Mouse (Mus musculus) heart, adult 2 months (tissue): Measurements from ENCODE around the gene Mavs. TPM values are rescaled to one million over a fixed set of nuclear protein-coding genes. Genes with fewer than 3 reads are reported as not detected.
A peak's percentile ranks its signal among the peaks of the same experiment; 100 is the strongest.

ENCODE experiments used
- DNase-seq, 2 experiments: peaks; one replicate each; pipeline ENCODE4 v3.0.0; 2021
- H3K27ac ChIP-seq: fragments of 200-600 bp; 2 replicates; pipeline ENCODE4 v1.8.1; 2022
- H3K27me3 ChIP-seq: fragments of 200-500 bp; 2 replicates; pipeline ENCODE4 v1.6.1; 2012; ENCODE audit warnings: mild to moderate bottlenecking, low read length, inconsistent platforms, mixed read lengths; ENCODE audit not compliant: control insufficient read depth, insufficient read depth
- H3K36me3 ChIP-seq: fragments of 200-500 bp; 2 replicates; pipeline ENCODE4 v1.6.1; 2012; ENCODE audit warnings: low read length, inconsistent platforms; ENCODE audit not compliant: control insufficient read depth, insufficient read depth
- H3K4me1 ChIP-seq: fragments of 200-500 bp; 2 replicates; pipeline ENCODE4 v1.6.1; 2011; ENCODE audit warnings: low read length; ENCODE audit not compliant: control insufficient read depth, insufficient read depth
- H3K4me3 ChIP-seq: fragments of 200-600 bp; 2 replicates; pipeline ENCODE4 v1.8.1; 2022
- H3K79me2 ChIP-seq: fragments of 200-500 bp; replicated peaks from 2 replicates; pipeline ENCODE4 v1.6.1; 2012; ENCODE audit warnings: mild to moderate bottlenecking, inconsistent platforms, low read length, moderate library complexity, mixed read lengths; ENCODE audit not compliant: control insufficient read depth, insufficient read depth
- H3K9ac ChIP-seq: fragments of 200-500 bp; 2 replicates; pipeline ENCODE4 v1.6.1; 2012; ENCODE audit warnings: low read depth, mild to moderate bottlenecking, control low read depth, inconsistent platforms, low read length, mixed read lengths
- CTCF ChIP-seq: fragments of 200-600 bp; IDR thresholded peaks from 2 replicates; pipeline ENCODE4 v1.8.1; 2022; ENCODE audit warnings: antibody characterized with exemption, mild to moderate bottlenecking, moderate library complexity
- EP300 ChIP-seq: fragments of 200-500 bp; IDR thresholded peaks from 2 replicates; pipeline ENCODE4 v1.6.1; 2011; ENCODE audit warnings: low read depth, low read length, control low read depth; ENCODE audit not compliant: insufficient read depth
- POLR2A ChIP-seq: fragments of 200-500 bp; IDR thresholded peaks from 2 replicates; pipeline ENCODE4 v1.6.1; 2011; ENCODE audit warnings: mild to moderate bottlenecking, low read depth, low read length, control low read depth; ENCODE audit not compliant: insufficient read depth
- WGBS: fragments of 180-500 bp; shearing (Covaris S2); methylation state at CpG from one replicate; pipeline ENCODE4 v1.1.7; 2018; 5-methylcytosine and 5-hydroxymethylcytosine counted together
- intact Hi-C: fragments of 180-260 bp; cut with DNase I; formaldehyde crosslinking; loops from one replicate; pipeline ENCODE4 v1.15.1; 2025
- microRNA-seq, 2 experiments: library from miRNA; unstranded; fragments of <30 nt; microRNA quantifications; one replicate each; pipeline ENCODE4 v1.2.0; 2021
- polyA plus RNA-seq: library from polyadenylated mRNA; depleted of rRNA; stranded (reverse); fragments of >200 nt; gene quantifications from 2 replicates; pipeline ENCODE4 v1.2.3, GENCODE M21; 2012; rRNA removed
- total RNA-seq, 2 experiments: library from RNA; stranded (reverse); gene quantifications; 2 replicates each; pipeline ENCODE4 v1.2.3; 2021

Gene Mavs
- total and polyA plus RNA-seq, 3 experiments: 65.2 to 89.0 (median 79.6) TPM

- DNase-seq: no peak
Measured at GRCm38 (mm10) chr2:131275493-131275892, 41.6 kb downstream of the Mavs start.

GRCm38 (mm10) chr2:131276722-131277121, 42.9 kb downstream of the Mavs start:
- Histone ChIP-seq H3K27ac (no peak overlapping the region), H3K27me3 (no peaks in the 10 kb centered on the region), H3K36me3 (peaks cover 10% of the 10 kb centered on the region), H3K4me3 (no peak overlapping the region), H3K9ac (no peak overlapping the region), H3K4me1 (no peaks in the 10 kb centered on the region), H3K79me2 (no peaks in the 10 kb centered on the region; the same call in 1 of the 2 replicates)
- no peak for DNase-seq
- no peak for TF ChIP-seq CTCF
- TF ChIP-seq EP300: no peak
- no peak for TF ChIP-seq POLR2A
- WGBS: 93% methylated on average over 5 of the region's 5 CpGs
- intact Hi-C loops: no loop called here

More at GRCm38 (mm10) chr2:131275493-131275892, 41.6 kb downstream of the Mavs start:
- Histone ChIP-seq H3K27me3 (no peaks in the 10 kb centered on the region), H3K4me1 (no peaks in the 10 kb centered on the region), H3K36me3 (peaks cover 10% of the 10 kb centered on the region), H3K4me3 (no peak overlapping the region), H3K79me2 (no peaks in the 10 kb centered on the region), H3K27ac (no peak overlapping the region), H3K9ac (no peak overlapping the region)
- WGBS: 82% methylated on average over 3 of the region's 3 CpGs
- intact Hi-C loops: no loop called here
- TF ChIP-seq EP300: no peak

- Histone ChIP-seq H3K27ac (no peak overlapping the region), H3K36me3 (peaks cover 2% of the 10 kb centered on the region), H3K4me1 (no peaks in the 10 kb centered on the region), H3K27me3 (no peaks in the 10 kb centered on the region), H3K79me2 (no peaks in the 10 kb centered on the region; the same call in 1 of the 2 replicates), H3K9ac (no peak overlapping the region), H3K4me3 (no peak overlapping the region)
- intact Hi-C loops: no loop called here
- TF ChIP-seq POLR2A (no peak), CTCF (no peak), EP300 (no peak)
- 92% methylated on average over 1 of the region's 1 CpGs for WGBS
- DNase-seq: no peak
Measured at GRCm38 (mm10) chr2:131281596-131281995, 47.7 kb downstream of the Mavs start.

- Histone ChIP-seq H3K27me3 (no peaks in the 10 kb centered on the region), H3K27ac (no peak overlapping the region), H3K79me2 (no peaks in the 10 kb centered on the region; the same call in 1 of the 2 replicates), H3K36me3 (no peaks in the 10 kb centered on the region; the same call in 1 of the 2 replicates), H3K4me3 (no peak overlapping the region), H3K4me1 (no peaks in the 10 kb centered on the region), H3K9ac (no peak overlapping the region)
- TF ChIP-seq EP300: no peak
- peak; percentile 60 for TF ChIP-seq CTCF
- WGBS: 96% methylated on average over 1 of the region's 1 CpGs
- intact Hi-C loops: loop anchor here (2.0 kb wide), 1 partner anchor 131 kb away; no protein-coding TSS in a partner anchor
- no peak for DNase-seq
Measured at GRCm38 (mm10) chr2:131286276-131286675, 52.4 kb downstream of the Mavs start.

GRCm38 (mm10) chr2:131290669-131291068, 56.8 kb downstream of the Mavs start:
- DNase-seq: no peak
- H3K36me3 ChIP-seq: no peaks in the 10 kb centered on the region; the same call in 1 of the 2 replicates
- intact Hi-C loops: no loop called here

GRCm38 (mm10) chr2:131296746-131297261, 62.9 kb downstream of the Mavs start:
- H3K36me3 ChIP-seq: no peaks in the 10 kb centered on the region; the same call in 1 of the 2 replicates
- no peak for TF ChIP-seq EP300
- TF ChIP-seq CTCF: no peak
- TF ChIP-seq POLR2A: no peak
- no peak overlapping the region for H3K9ac ChIP-seq
- no peaks in the 10 kb centered on the region for H3K27me3 ChIP-seq
- DNase-seq: no peak
- H3K27ac ChIP-seq: no peak overlapping the region
- whole genome bisulfite sequencing: 84% methylated on average over 2 of the region's 2 CpGs
- intact Hi-C loops: no loop called here
- no peaks in the 10 kb centered on the region for H3K79me2 ChIP-seq
- H3K4me3 ChIP-seq: no peak overlapping the region
- H3K4me1 ChIP-seq: no peaks in the 10 kb centered on the region; the same call in 1 of the 2 replicates

More at GRCm38 (mm10) chr2:131290669-131291068, 56.8 kb downstream of the Mavs start:
- H3K79me2 ChIP-seq: no peaks in the 10 kb centered on the region; the same call in 1 of the 2 replicates
- no peak overlapping the region for H3K9ac ChIP-seq
- TF ChIP-seq EP300 (no peak), CTCF (no peak), POLR2A (no peak)
- H3K27me3 ChIP-seq: no peaks in the 10 kb centered on the region
- no peaks in the 10 kb centered on the region for H3K4me1 ChIP-seq
- no peak overlapping the region for H3K4me3 ChIP-seq
- no peak overlapping the region for H3K27ac ChIP-seq

Small RNAs within 50 kb of the gene (microRNA-seq; reads per million reads assigned to microRNA genes)
- gene Mir103-2: 15.7 to 19.7 reads per million in 2 experiments

Other genes starting within 250 kb of the Mavs start
- 1 to 10 TPM; 7.2 to 8.4 TPM for gene Gfra4, start 191.0 kb upstream of the Mavs start, total RNA-seq
- gene Gfra4, start 191.0 kb upstream of the Mavs start, polyA plus RNA-seq: 21.3 TPM in 2 replicates
- gene Adam33, start 170.2 kb upstream of the Mavs start, total RNA-seq: 1 to 10 TPM in 1 of 2 experiments, under 1 TPM in 1; 0.73 to 1.6 TPM
- gene Adam33, start 170.2 kb upstream of the Mavs start, polyA plus RNA-seq: 7.1 and 10.0 TPM in 2 replicates
- gene Siglec1, start 147.3 kb upstream of the Mavs start, total RNA-seq: 1 to 10 TPM; 2.1 to 2.5 TPM
- 3.1 and 3.3 TPM in 2 replicates for gene Siglec1, start 147.3 kb upstream of the Mavs start, polyA plus RNA-seq
- 10 to 100 TPM; 29.7 to 31.4 TPM for gene Hspa12b, start 106.8 kb upstream of the Mavs start, total RNA-seq
- gene Hspa12b, start 106.8 kb upstream of the Mavs start, polyA plus RNA-seq: 21.9 and 27.8 TPM in 2 replicates
- gene Gm11037, start 100.6 kb upstream of the Mavs start, total RNA-seq: not detected
- gene Gm11037, start 100.6 kb upstream of the Mavs start, polyA plus RNA-seq: not detected in 2 replicates
- 10 to 100 TPM in 1 of 2 experiments, 1 to 10 TPM in 1; 9.8 to 11.3 TPM for gene 1700037H04Rik, start 74.0 kb upstream of the Mavs start, total RNA-seq
- gene 1700037H04Rik, start 74.0 kb upstream of the Mavs start, polyA plus RNA-seq: 33.6 and 48.9 TPM in 2 replicates
- gene Cenpb, start 54.0 kb upstream of the Mavs start, total RNA-seq: 10 to 100 TPM; 71.9 to 92.6 TPM
- gene Cenpb, start 54.0 kb upstream of the Mavs start, polyA plus RNA-seq: 57.1 and 58.5 TPM in 2 replicates
- 10 to 100 TPM in 1 of 2 experiments, 1 to 10 TPM in 1; 4.3 to 10.3 TPM for gene Cdc25b, start 47.1 kb upstream of the Mavs start, total RNA-seq
- gene Cdc25b, start 47.1 kb upstream of the Mavs start, polyA plus RNA-seq: 9.8 and 12.5 TPM in 2 replicates
- 1 to 10 TPM; 4.4 to 5.2 TPM for gene Spef1, start 46.8 kb upstream of the Mavs start, total RNA-seq
- gene Spef1, start 46.8 kb upstream of the Mavs start, polyA plus RNA-seq: 3.3 and 4.0 TPM in 2 replicates
- gene Ap5s1, start 27.0 kb upstream of the Mavs start, total RNA-seq: 10 to 100 TPM; 33.1 to 41.7 TPM
- 71.4 and 121 TPM in 2 replicates for gene Ap5s1, start 27.0 kb upstream of the Mavs start, polyA plus RNA-seq
- 10 to 100 TPM; 20.7 to 25.4 TPM for gene Pank2, start 28.4 kb downstream of the Mavs start, total RNA-seq
- 8.5 and 19.3 TPM in 2 replicates for gene Pank2, start 28.4 kb downstream of the Mavs start, polyA plus RNA-seq
- gene Rnf24, start 118.8 kb downstream of the Mavs start, total RNA-seq: 1 to 10 TPM; 2.9 to 3.9 TPM
- gene Rnf24, start 118.8 kb downstream of the Mavs start, polyA plus RNA-seq: 2.7 and 3.5 TPM in 2 replicates